Mouse (Mus musculus) T-helper 2 cell (primary cell): ENCODE results near the gene Naglu.

Experiments
- in situ Hi-C: fragments of 300-600 bp; cut with MboI, MseI; formaldehyde crosslinking; loops from one replicate; pipeline ENCODE4 v1.15.1; 2025; ENCODE audit warnings: high pct_unique_total_duplicates

Naglu gene

GRCm38 (mm10) chr11:101056885-101057284, 12.9 kb upstream of the Naglu start:
- in situ Hi-C loops, result loop anchor here (5.0 kb wide), 1 partner anchor 90 kb away; no protein-coding TSS in a partner anchor

- in situ Hi-C loops, result loop anchor here (5.0 kb wide), 1 partner anchor 91 kb away; no protein-coding TSS in a partner anchor
These were observed 12.0 kb upstream of the Naglu start for GRCm38 (mm10) chr11:101057860-101058259.

GRCm38 (mm10) chr11:101058726-101059125, 11.1 kb upstream of the Naglu start:
- in situ Hi-C loops, result loop anchor here (5.0 kb wide), 1 partner anchor 91 kb away; no protein-coding TSS in a partner anchor

- in situ Hi-C loops, result loop anchor here (5.0 kb wide), 1 partner anchor 92 kb away; no protein-coding TSS in a partner anchor
These were observed 10.3 kb upstream of the Naglu start for GRCm38 (mm10) chr11:101059473-101059872.

- in situ Hi-C loops, result loop anchor here (10.0 kb wide), 1 partner anchor 175 kb away; no protein-coding TSS in a partner anchor
These were observed 9.7 kb upstream of the Naglu start for GRCm38 (mm10) chr11:101060126-101060525.

- in situ Hi-C loops, result loop anchor here (10.0 kb wide), 1 partner anchor 176 kb away; no protein-coding TSS in a partner anchor
These were observed 8.8 kb upstream of the Naglu start for GRCm38 (mm10) chr11:101061049-101061448.

GRCm38 (mm10) chr11:101062165-101062884, 7.5 kb upstream of the Naglu start:
- in situ Hi-C loops, result loop anchor here (10.0 kb wide), 1 partner anchor 178 kb away; no protein-coding TSS in a partner anchor

GRCm38 (mm10) chr11:101062971-101063675, 6.7 kb upstream of the Naglu start:
- in situ Hi-C loops, result loop anchor here (10.0 kb wide), 1 partner anchor 178 kb away; no protein-coding TSS in a partner anchor

- in situ Hi-C loops, result loop anchor here (10.0 kb wide), 1 partner anchor 179 kb away; no protein-coding TSS in a partner anchor
These were observed 6.0 kb upstream of the Naglu start for GRCm38 (mm10) chr11:101063676-101064327.

- in situ Hi-C loops, result loop anchor here (10.0 kb wide), 1 partner anchor 180 kb away; no protein-coding TSS in a partner anchor
These were observed 5.3 kb upstream of the Naglu start for GRCm38 (mm10) chr11:101064462-101064861.

GRCm38 (mm10) chr11:101065002-101065401, 4.8 kb upstream of the Naglu start:
- in situ Hi-C loops, result loop anchor here (10.0 kb wide), 1 partner anchor 180 kb away; no protein-coding TSS in a partner anchor

- in situ Hi-C loops, result loop anchor here (10.0 kb wide), 1 partner anchor 182 kb away; no protein-coding TSS in a partner anchor
These were observed 3.0 kb upstream of the Naglu start for GRCm38 (mm10) chr11:101066549-101067412.

- in situ Hi-C loops, result no loop called here
These were observed 346 bp downstream of the Naglu start for GRCm38 (mm10) chr11:101070189-101070527.

GRCm38 (mm10) chr11:101070987-101071386, 1.2 kb downstream of the Naglu start:
- in situ Hi-C loops, result no loop called here

- in situ Hi-C loops, result no loop called here
These were observed 2.1 kb downstream of the Naglu start for GRCm38 (mm10) chr11:101071810-101072428.

GRCm38 (mm10) chr11:101078121-101078520, 8.3 kb downstream of the Naglu start, which contains the start of gene Hsd17b1:
Gene Hsd17b1, plus strand, starts transcription at chr11:101078411.
- in situ Hi-C loops, result no loop called here

- in situ Hi-C loops, result no loop called here
These were observed 9.9 kb downstream of the Naglu start for GRCm38 (mm10) chr11:101079746-101080145.

GRCm38 (mm10) chr11:101080421-101080820, 10.6 kb downstream of the Naglu start:
- in situ Hi-C loops, result no loop called here

- in situ Hi-C loops, result no loop called here
These were observed 11.8 kb downstream of the Naglu start for GRCm38 (mm10) chr11:101081659-101082058.
